Mouse (Mus musculus): ENCODE results near the gene Urm1.

GRCm38 (mm10) chr2:29773323-29773722 lies 46.6 kb upstream of the Urm1 start:
- TF ChIP-seq CTCF (IDR thresholded peaks at IDR 0.05; ENCODE audit: borderline replicate concordance, control insufficient read depth, extremely low read depth, insufficient read depth, low read length, poor library complexity) = no peak
- TF ChIP-seq POLR2A (IDR thresholded peaks at IDR 0.05; ENCODE audit: control insufficient read depth, extremely low read depth, insufficient read depth, low read length, poor library complexity) = no peak
